Mouse (Mus musculus) liver, embryonic 14.5 days (tissue): Measurements from ENCODE around the gene Usp47. TPM values are rescaled to one million over a fixed set of nuclear protein-coding genes. Genes with fewer than 3 reads are reported as not detected.

Experiments used
- ATAC-seq: fragments of 200-750 bp; cut with Nextera tagmentation; 2 replicates; pipeline ENCODE4 v1.8.0; 2017; ENCODE audit warnings: moderate number of reproducible peaks, mild to moderate bottlenecking, moderate library complexity; ENCODE audit not compliant: insufficient read depth
- DNase-seq, 3 experiments: peaks; one replicate each; pipeline ENCODE4 v3.0.0-alpha.2; 2012 to 2013; ENCODE audit warnings: low read depth in 3 of 3, low spot score in 3 of 3
- H3K27ac ChIP-seq: fragments of 300-500 bp; sonication (generic); 2 replicates; pipeline ENCODE4 v1.5.1; 2014; ENCODE audit warnings: moderate library complexity, mild to moderate bottlenecking, control low read depth, inconsistent platforms
- H3K27me3 ChIP-seq: fragments of 300-500 bp; sonication (generic); 2 replicates; pipeline ENCODE4 v1.6.1; 2014; ENCODE audit warnings: mild to moderate bottlenecking, low read length, moderate library complexity; ENCODE audit not compliant: control insufficient read depth, insufficient read depth
- H3K36me3 ChIP-seq: fragments of 300-500 bp; sonication (generic); replicated peaks from 2 replicates; pipeline ENCODE4 v1.6.1; 2014; ENCODE audit warnings: low read depth; ENCODE audit not compliant: control insufficient read depth, insufficient read depth
- H3K4me1 ChIP-seq, 2 experiments: fragments of 200-500 bp in 1 of 2; fragments of 300-500 bp in 1 of 2; sonication (generic) in 1 of 2; replicated peaks; 2 replicates each; pipeline ENCODE4 v1.6.1; 2012 to 2014; ENCODE audit warnings: antibody characterized with exemption in 1 of 2, inconsistent platforms in 1 of 2, low read length in 1 of 2; ENCODE audit not compliant: control insufficient read depth in 2 of 2, insufficient read depth in 2 of 2
- H3K4me2 ChIP-seq: fragments of 300-500 bp; sonication (generic); 2 replicates; pipeline ENCODE4 v1.6.1; 2014; ENCODE audit warnings: low read depth, mild to moderate bottlenecking, control low read depth, moderate library complexity
- H3K4me3 ChIP-seq, 2 experiments: fragments of 200-500 bp in 1 of 2; fragments of 300-500 bp in 1 of 2; sonication (generic) in 1 of 2; 2 replicates each; pipeline ENCODE4 v1.5.1; 2012 to 2014; ENCODE audit warnings: low read depth in 2 of 2, low read length in 2 of 2, mild to moderate bottlenecking in 2 of 2, control low read depth in 1 of 2, inconsistent platforms in 1 of 2, moderate library complexity in 1 of 2; ENCODE audit not compliant: insufficient read depth in 1 of 2
- H3K9ac ChIP-seq: fragments of 300-500 bp; sonication (generic); replicated peaks from 2 replicates; pipeline ENCODE4 v1.6.1; 2014; ENCODE audit warnings: mild to moderate bottlenecking, control low read depth, moderate library complexity
- H3K9me3 ChIP-seq: fragments of 300-500 bp; sonication (generic); 2 replicates; pipeline ENCODE4 v1.6.1; 2016; ENCODE audit warnings: low read length, mixed read lengths; ENCODE audit not compliant: control insufficient read depth
- CTCF ChIP-seq: IDR thresholded peaks from 2 replicates; pipeline ENCODE4 v1.5.1; 2016; ENCODE audit warnings: antibody characterized with exemption, low read depth, control low read depth
- EP300 ChIP-seq: IDR thresholded peaks from 2 replicates; pipeline ENCODE4 v1.6.1; 2016; ENCODE audit warnings: antibody characterized with exemption, low read depth
- WGBS: fragments of 180-500 bp; shearing (Covaris S2); extraction: QIAGEN DNeasy Blood & Tissue Kit; methylation state at CpG from one replicate; pipeline ENCODE4 v1.1.7; 2014; ENCODE audit not compliant: insufficient replicate concordance; 5-methylcytosine and 5-hydroxymethylcytosine counted together
- polyA plus RNA-seq, 2 experiments: library from polyadenylated mRNA; depleted of rRNA in 1 of 2; stranded (reverse) in 1 of 2; unstranded in 1 of 2; fragments of >200 nt; fragmentation: Nextera tagmentation in 1 of 2; extraction: Ambion mirVana in 1 of 2; gene quantifications; 2 replicates each; pipeline versions ENCODE4 v1.2.1 to v1.2.3; 2012 to 2014

Usp47 gene
- polyA plus RNA-seq, 2 experiments, result 11.4 to 20.3 TPM

- 63% methylated on average over 5 of the region's 5 CpGs for WGBS
- TF ChIP-seq CTCF, result no peak
- TF ChIP-seq EP300, result no peak
- Histone ChIP-seq H3K36me3 (no peaks in the 10 kb centered on the region), H3K4me2 (no peak overlapping the region), H3K27me3 (no peaks in the 10 kb centered on the region), H3K4me1 (0 out of 4 replicates have a peak, but pooled peaks cover 0 to 2% of the 10 kb centered on the region in 2 experiments), H3K27ac (no peak overlapping the region), H3K9ac (no peak overlapping the region), H3K4me3 (no peak overlapping the region), H3K9me3 (no peaks in the 10 kb centered on the region)
- DNase-seq (no peak), ATAC-seq (no peak)
Observed at GRCm38 (mm10) chr7:112136537-112136936, 113.2 kb downstream of the Usp47 start.

- no peak for ATAC-seq
- TF ChIP-seq CTCF (no peak), EP300 (no peak)
Observed at GRCm38 (mm10) chr7:112138168-112138508, 114.8 kb downstream of the Usp47 start.

GRCm38 (mm10) chr7:112138509-112139405 lies 115.5 kb downstream of the Usp47 start:
- Histone ChIP-seq H3K9ac (no peak overlapping the region), H3K27ac (no peak overlapping the region)
- no peak for ATAC-seq

More at GRCm38 (mm10) chr7:112138168-112138508, 114.8 kb downstream of the Usp47 start:
- no peak overlapping the region for H3K27ac ChIP-seq
- H3K4me1 ChIP-seq, result 0 out of 4 replicates have a peak, but pooled peaks cover 0 to 2% of the 10 kb centered on the region in 2 experiments
- H3K36me3 ChIP-seq, result no peaks in the 10 kb centered on the region
- H3K27me3 ChIP-seq, result no peaks in the 10 kb centered on the region
- no peaks in the 10 kb centered on the region for H3K9me3 ChIP-seq
- 66% methylated on average over 7 of the region's 7 CpGs for WGBS
- no peak overlapping the region for H3K4me2 ChIP-seq
- no peak overlapping the region for H3K9ac ChIP-seq
- H3K4me3 ChIP-seq, result no peak overlapping the region
- DNase-seq, result no peak

GRCm38 (mm10) chr7:112140725-112141124 lies 117.4 kb downstream of the Usp47 start:
- H3K27ac ChIP-seq, result no peak overlapping the region
- 72% methylated on average over 2 of the region's 2 CpGs for WGBS
- ATAC-seq (no peak), DNase-seq (no peak)
- 0 out of 4 replicates have a peak, but pooled peaks cover 0 to 2% of the 10 kb centered on the region in 2 experiments for H3K4me1 ChIP-seq
- no peak overlapping the region for H3K9ac ChIP-seq
- no peaks in the 10 kb centered on the region for H3K27me3 ChIP-seq
- no peaks in the 10 kb centered on the region for H3K9me3 ChIP-seq
- TF ChIP-seq EP300 (no peak), CTCF (no peak)
- no peaks in the 10 kb centered on the region for H3K36me3 ChIP-seq
- H3K4me2 ChIP-seq, result no peak overlapping the region
- H3K4me3 ChIP-seq, result no peak overlapping the region

More at GRCm38 (mm10) chr7:112138509-112139405, 115.5 kb downstream of the Usp47 start:
- Histone ChIP-seq H3K4me1 (0 out of 4 replicates have a peak, but pooled peaks cover 0 to 2% of the 10 kb centered on the region in 2 experiments), H3K9me3 (no peaks in the 10 kb centered on the region), H3K4me2 (no peak overlapping the region), H3K36me3 (no peaks in the 10 kb centered on the region), H3K4me3 (no peak overlapping the region), H3K27me3 (no peaks in the 10 kb centered on the region)
- TF ChIP-seq CTCF (no peak), EP300 (no peak)
- no peak for DNase-seq
- WGBS, result 49% methylated on average over 11 of the region's 11 CpGs

GRCm38 (mm10) chr7:112142616-112143015 lies 119.3 kb downstream of the Usp47 start:
- no peak overlapping the region for H3K4me3 ChIP-seq
- no peak for ATAC-seq
- H3K4me2 ChIP-seq, result no peak overlapping the region
- H3K4me1 ChIP-seq, result 0 out of 4 replicates have a peak, but pooled peaks cover 0 to 2% of the 10 kb centered on the region in 2 experiments
- DNase-seq, result no peak
- H3K27ac ChIP-seq, result no peak overlapping the region
- H3K9me3 ChIP-seq, result no peaks in the 10 kb centered on the region
- no peak overlapping the region for H3K9ac ChIP-seq
- WGBS, result 47% methylated on average over 3 of the region's 3 CpGs
- TF ChIP-seq EP300 (no peak), CTCF (no peak)
- H3K36me3 ChIP-seq, result no peaks in the 10 kb centered on the region
- H3K27me3 ChIP-seq, result no peaks in the 10 kb centered on the region
